Mouse (Mus musculus): ENCODE data around the gene Gcg. TPM values are rescaled to one million over a fixed set of nuclear protein-coding genes. Genes with fewer than 3 reads are reported as not detected.

Gene Gcg
- polyA plus RNA-seq (2015; fragmentation: Nextera tagmentation; extraction: Ambion mirVana): 0.59 and 1.3 TPM in 2 replicates

GRCm38 (mm10) chr2:62483550-62483949, at the start of gene Gcg:
Gene Gcg (minus strand): TSS chr2:62483650.
- DNase-seq (ENCODE audit: low spot score): no peak

GRCm38 (mm10) chr2:62531065-62531464, 47.6 kb upstream of the Gcg start:
- no peak for DNase-seq (ENCODE audit: low spot score)

GRCm38 (mm10) chr2:62526399-62526798, 42.9 kb upstream of the Gcg start:
- DNase-seq (ENCODE audit: low spot score): no peak

- no peak for DNase-seq (ENCODE audit: low spot score)
Observed at GRCm38 (mm10) chr2:62517790-62518189, 34.3 kb upstream of the Gcg start.

GRCm38 (mm10) chr2:62514477-62514876, 31.0 kb upstream of the Gcg start:
- DNase-seq (ENCODE audit: low spot score): no peak

- DNase-seq (ENCODE audit: low spot score): no peak
Observed at GRCm38 (mm10) chr2:62513477-62513876, 30.0 kb upstream of the Gcg start.

- no peak for DNase-seq (ENCODE audit: low spot score)
Observed at GRCm38 (mm10) chr2:62507130-62507529, 23.7 kb upstream of the Gcg start.

- DNase-seq (ENCODE audit: low spot score): no peak
Observed at GRCm38 (mm10) chr2:62506441-62506840, 23.0 kb upstream of the Gcg start.

- DNase-seq (ENCODE audit: low spot score): no peak
Observed at GRCm38 (mm10) chr2:62504269-62504796, 20.9 kb upstream of the Gcg start.

GRCm38 (mm10) chr2:62503326-62503725, 19.9 kb upstream of the Gcg start:
- DNase-seq (ENCODE audit: low spot score): no peak

GRCm38 (mm10) chr2:62502516-62502915, 19.1 kb upstream of the Gcg start:
- no peak for DNase-seq (ENCODE audit: low spot score)

- DNase-seq (ENCODE audit: low spot score): no peak
Observed at GRCm38 (mm10) chr2:62498821-62499220, 15.4 kb upstream of the Gcg start.

- no peak for DNase-seq (ENCODE audit: low spot score)
Observed at GRCm38 (mm10) chr2:62498086-62498485, 14.6 kb upstream of the Gcg start.

- DNase-seq (ENCODE audit: low spot score): no peak
Observed at GRCm38 (mm10) chr2:62497333-62498002, 14.0 kb upstream of the Gcg start.

GRCm38 (mm10) chr2:62495407-62495806, 12.0 kb upstream of the Gcg start:
- DNase-seq (ENCODE audit: low spot score): no peak

- DNase-seq (ENCODE audit: low spot score): no peak
Observed at GRCm38 (mm10) chr2:62489832-62490231, 6.4 kb upstream of the Gcg start.

- no peak for DNase-seq (ENCODE audit: low spot score)
Observed at GRCm38 (mm10) chr2:62484906-62485305, 1.5 kb upstream of the Gcg start.

- DNase-seq (ENCODE audit: low spot score): no peak
Observed at GRCm38 (mm10) chr2:62480285-62481198, 2.9 kb downstream of the Gcg start.

- DNase-seq (ENCODE audit: low spot score): no peak
Observed at GRCm38 (mm10) chr2:62469551-62469950, 13.9 kb downstream of the Gcg start.

GRCm38 (mm10) chr2:62463287-62463686, 20.2 kb downstream of the Gcg start:
- DNase-seq (ENCODE audit: low spot score): no peak

- DNase-seq (ENCODE audit: low spot score): no peak
Observed at GRCm38 (mm10) chr2:62462174-62462573, 21.3 kb downstream of the Gcg start.

- DNase-seq (ENCODE audit: low spot score): no peak
Observed at GRCm38 (mm10) chr2:62460815-62461450, 22.5 kb downstream of the Gcg start.

Measured in thymus, postnatal 0 days (tissue).